Mouse (Mus musculus): ENCODE measurements at regions not wholly inside any gene's neighbourhood (a gene's known extent, or its start where the extent isn't known, plus 50 kb on each side); places are given as distances from the start of the nearest gene placed in this dataset.

GRCm38 (mm10) chr11:114584804-114585203, 83.5 kb upstream of the Rpl38 start:
- Histone ChIP-seq H3K36me3 (replicated peaks in 1 of 2; ENCODE audit: control insufficient read depth in 1 of 2, insufficient read depth in 1 of 2, low read length in 1 of 2) (no peaks in the 10 kb centered on the region), H3K4me1 (ENCODE audit: control insufficient read depth in 1 of 2, insufficient read depth in 2 of 2) (no peaks in the 10 kb centered on the region), H3K79me2 (replicated peaks; ENCODE audit: control insufficient read depth, extremely low read depth, insufficient read depth, poor library complexity, severe bottlenecking) (no peaks in the 10 kb centered on the region), H3K9ac (ENCODE audit: insufficient read depth, low read depth) (no peak overlapping the region), H3K27ac (ENCODE audit: insufficient read depth, low read depth) (no peak overlapping the region), H3K27me3 (replicated peaks) (peaks cover 72% of the 10 kb centered on the region), H3K4me3 (replicated peaks in 1 of 3; ENCODE audit: low read depth in 2 of 3, low read length in 2 of 3, poor library complexity in 1 of 3) (no peak overlapping the region), H3K9me3 (replicated peaks; ENCODE audit: low read length) (peaks cover 20% of the 10 kb centered on the region), H3K4me2 (ENCODE audit: insufficient read depth, low read depth, poor library complexity, severe bottlenecking) (no peak overlapping the region)
- dilution Hi-C loops (cut with MboI; ENCODE audit: extremely low pct_ligation_motif_present, extremely low pct_unique_long_range_greater_than_20kb, low sequenced_read_pairs) (no loop called here), in situ Hi-C loops (cut with MboI; ENCODE audit: low pct_ligation_motif_present, low pct_unique_long_range_greater_than_20kb, low sequenced_read_pairs) (no loop called here)
- DNase-seq (ENCODE audit: extremely low read depth) = no peak
- TF ChIP-seq ELF1 (IDR thresholded peaks at IDR 0.05; ENCODE audit: low read depth, low read length) (no peak), TCF12 (IDR thresholded peaks at IDR 0.05; ENCODE audit: low read depth, low read length) (no peak), USF2 (conservative IDR thresholded peaks at IDR 0.05; ENCODE audit: low read depth, low read length) (no peak), MEF2A (IDR thresholded peaks at IDR 0.05; ENCODE audit: borderline replicate concordance, low read depth, low read length) (no peak), ETS1 (conservative IDR thresholded peaks at IDR 0.05; ENCODE audit: low read depth, low read length) (no peak), KAT2A (IDR thresholded peaks at IDR 0.05; ENCODE audit: insufficient replicate concordance, low read length) (no peak), CHD1 (IDR thresholded peaks at IDR 0.05; ENCODE audit: low read depth, low read length) (no peak), CHD2 (IDR thresholded peaks at IDR 0.05; ENCODE audit: low read length) (no peak), MAX (IDR thresholded peaks at IDR 0.05; ENCODE audit: low read length) (no peak), HCFC1 (IDR thresholded peaks at IDR 0.05; ENCODE audit: low read depth, low read length) (no peak), ZNF384 (IDR thresholded peaks at IDR 0.05; ENCODE audit: low read depth, low read length) (no peak), GABPA (IDR thresholded peaks at IDR 0.05; ENCODE audit: insufficient replicate concordance, low read depth, low read length) (no peak), NRF1 (IDR thresholded peaks at IDR 0.05; ENCODE audit: low read depth, low read length) (no peak), RAD21 (IDR thresholded peaks at IDR 0.05; ENCODE audit: low read depth, low read length) (no peak), MYC (IDR thresholded peaks at IDR 0.05; ENCODE audit: low read depth, low read length) (no peak), SMC3 (IDR thresholded peaks at IDR 0.05; ENCODE audit: low read depth, low read length) (no peak), JUND (conservative IDR thresholded peaks at IDR 0.05; ENCODE audit: low read depth, low read length) (no peak)

GRCm38 (mm10) chr11:114584146-114584545, 84.2 kb upstream of the Rpl38 start:
- no peaks in the 10 kb centered on the region for H3K4me1 ChIP-seq (ENCODE audit: control insufficient read depth in 1 of 2, insufficient read depth in 2 of 2)
- H3K4me3 ChIP-seq (replicated peaks in 1 of 3; ENCODE audit: low read depth in 2 of 3, low read length in 2 of 3, poor library complexity in 1 of 3) = no peak overlapping the region
- no peak overlapping the region for H3K4me2 ChIP-seq (ENCODE audit: insufficient read depth, low read depth, poor library complexity, severe bottlenecking)
- dilution Hi-C loops (cut with MboI; ENCODE audit: extremely low pct_ligation_motif_present, extremely low pct_unique_long_range_greater_than_20kb, low sequenced_read_pairs) (no loop called here), in situ Hi-C loops (cut with MboI; ENCODE audit: low pct_ligation_motif_present, low pct_unique_long_range_greater_than_20kb, low sequenced_read_pairs) (no loop called here)
- TF ChIP-seq USF1 (IDR thresholded peaks at IDR 0.05; ENCODE audit: low read depth, low read length) (no peak), UBTF (IDR thresholded peaks at IDR 0.05; ENCODE audit: low read depth, low read length) (no peak), ELF1 (IDR thresholded peaks at IDR 0.05; ENCODE audit: low read depth, low read length) (no peak), HCFC1 (IDR thresholded peaks at IDR 0.05; ENCODE audit: low read depth, low read length) (no peak), CTCF (conservative IDR thresholded peaks at IDR 0.05 in 1 of 2, IDR thresholded peaks at IDR 0.05 in 1 of 2; ENCODE audit: low read depth in 2 of 2, low read length in 2 of 2) (no peak), POLR2AphosphoS2 (IDR thresholded peaks at IDR 0.05; ENCODE audit: low read depth, low read length) (no peak), ETS1 (conservative IDR thresholded peaks at IDR 0.05; ENCODE audit: low read depth, low read length) (no peak), MEF2A (IDR thresholded peaks at IDR 0.05; ENCODE audit: borderline replicate concordance, low read depth, low read length) (no peak), CHD1 (IDR thresholded peaks at IDR 0.05; ENCODE audit: low read depth, low read length) (no peak)
- DNase-seq (ENCODE audit: extremely low read depth) = no peak
- no peaks in the 10 kb centered on the region for H3K79me2 ChIP-seq (replicated peaks; ENCODE audit: control insufficient read depth, extremely low read depth, insufficient read depth, poor library complexity, severe bottlenecking)
- no peaks in the 10 kb centered on the region for H3K36me3 ChIP-seq (replicated peaks in 1 of 2; ENCODE audit: control insufficient read depth in 1 of 2, insufficient read depth in 1 of 2, low read length in 1 of 2)
- H3K27ac ChIP-seq (ENCODE audit: insufficient read depth, low read depth) = no peak overlapping the region
- peaks cover 20% of the 10 kb centered on the region for H3K9me3 ChIP-seq (replicated peaks; ENCODE audit: low read length)
- H3K9ac ChIP-seq (ENCODE audit: insufficient read depth, low read depth) = no peak overlapping the region
- H3K27me3 ChIP-seq (replicated peaks) = peaks cover 70% of the 10 kb centered on the region

All from CH12.LX (cell line).